Mouse (Mus musculus) MEL (cell line): ENCODE results near the gene Mmd.

Experiments
- CTCF ChIP-seq, 3 experiments: IDR thresholded peaks in 2 of 3; conservative IDR thresholded peaks in 1 of 3; 2 replicates each; pipeline ENCODE4 v1.5.1; 2011 to 2012; ENCODE audit warnings: low read length in 3 of 3, low read depth in 2 of 3, mild to moderate bottlenecking in 2 of 3, improper control_type of control experiment in 1 of 3, inconsistent platforms in 1 of 3, mixed read lengths in 1 of 3, moderate library complexity in 1 of 3; ENCODE audit not compliant: control insufficient read depth in 1 of 3, insufficient read depth in 1 of 3, poor library complexity in 1 of 3, severe bottlenecking in 1 of 3
- GATA1 ChIP-seq: IDR thresholded peaks from 2 replicates; pipeline ENCODE4 v1.6.1; 2011; ENCODE audit warnings: low read depth, low read length, improper control_type of control experiment
- MAX ChIP-seq: IDR thresholded peaks from 2 replicates; pipeline ENCODE4 v1.6.1; 2011; ENCODE audit warnings: low read length, improper control_type of control experiment
- NELFE ChIP-seq: IDR thresholded peaks from 2 replicates; pipeline ENCODE4 v1.6.1; 2011; ENCODE audit warnings: low read depth, low read length, improper control_type of control experiment
- POLR2A ChIP-seq, 2 experiments: IDR thresholded peaks; 2 replicates each; pipeline ENCODE4 v1.6.1; 2011 to 2012; ENCODE audit warnings: low read length in 2 of 2, mild to moderate bottlenecking in 2 of 2, control low read depth in 1 of 2, improper control_type of control experiment in 1 of 2, low read depth in 1 of 2, moderate library complexity in 1 of 2; ENCODE audit not compliant: control insufficient read depth in 1 of 2, insufficient read depth in 1 of 2, poor library complexity in 1 of 2
- SIN3A ChIP-seq: IDR thresholded peaks from 2 replicates; pipeline ENCODE4 v1.6.1; 2012; ENCODE audit warnings: low read length, improper control_type of control experiment, inconsistent platforms
- ZKSCAN1 ChIP-seq: IDR thresholded peaks from 2 replicates; pipeline ENCODE4 v1.6.1; 2012; ENCODE audit warnings: low read depth, mild to moderate bottlenecking, inconsistent platforms, low read length, improper control_type of control experiment, moderate library complexity

DNA sequence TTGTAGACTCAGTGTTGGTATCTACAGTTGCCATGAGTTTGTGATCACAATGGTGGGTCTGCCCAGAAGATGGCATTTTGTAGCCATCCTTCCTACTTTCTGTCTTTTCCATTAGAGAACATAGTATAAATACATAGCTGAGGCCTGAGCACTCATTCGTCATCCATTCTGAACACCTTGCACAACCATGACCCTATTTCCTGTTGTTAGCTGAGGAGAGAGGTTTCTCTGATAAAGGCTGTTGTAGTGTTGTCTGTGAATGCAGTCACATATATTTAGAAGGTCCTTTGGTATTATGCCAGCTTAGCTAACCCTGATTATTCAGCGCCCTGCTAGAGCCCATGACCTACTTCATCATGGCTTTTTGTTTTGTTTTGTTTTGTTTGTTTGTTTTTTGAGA, 7.4 kb upstream of the Mmd start:
- no peak for TF ChIP-seq CTCF (IDR thresholded peaks at IDR 0.05 in 2 of 3, conservative IDR thresholded peaks at IDR 0.05 in 1 of 3; ENCODE audit: control insufficient read depth in 1 of 3, insufficient read depth in 1 of 3, low read depth in 2 of 3, low read length in 3 of 3, poor library complexity in 1 of 3, severe bottlenecking in 1 of 3)
- no peak for TF ChIP-seq POLR2A (IDR thresholded peaks at IDR 0.05; ENCODE audit: control insufficient read depth in 1 of 2, insufficient read depth in 1 of 2, low read depth in 1 of 2, low read length in 2 of 2, poor library complexity in 1 of 2)
- TF ChIP-seq MAX = no peak
- TF ChIP-seq GATA1 = no peak
- no peak for TF ChIP-seq ZKSCAN1
- no peak for TF ChIP-seq SIN3A
- TF ChIP-seq NELFE = no peak
